Mouse (Mus musculus) lung, adult 2 months (tissue): ENCODE results near the gene Rap1gap.

ENCODE experiments used
- CTCF ChIP-seq: fragments of 200-500 bp; IDR thresholded peaks from 2 replicates; pipeline ENCODE4 v1.5.1; 2011; ENCODE audit warnings: mild to moderate bottlenecking, low read length, control low read depth; ENCODE audit not compliant: insufficient read depth
- POLR2A ChIP-seq: fragments of 200-500 bp; IDR thresholded peaks from 2 replicates; pipeline ENCODE4 v1.6.1; 2011; ENCODE audit warnings: low read depth, mild to moderate bottlenecking, control low read depth, low read length, borderline replicate concordance; ENCODE audit errors: extremely low read depth

- no peak for TF ChIP-seq POLR2A
- no peak for TF ChIP-seq CTCF
Measured at GRCm38 (mm10) chr4:137695300-137695699, 30.8 kb downstream of the Rap1gap start.
